Mouse (Mus musculus) forebrain, embryonic 15.5 days (tissue): ENCODE data around the gene Nr2e3. TPM values are rescaled to one million over a fixed set of nuclear protein-coding genes. Genes with fewer than 3 reads are reported as not detected.
"Not testable (repeated sequence)": the region's sequence is repeated elsewhere in the genome, so short reads cannot be mapped to it uniquely, and the experiment has no call there.

Source experiments
- ATAC-seq: fragments of 200-750 bp; cut with Nextera tagmentation; replicated peaks from 2 replicates; pipeline ENCODE4 v1.8.0; 2017; ENCODE audit warnings: mild to moderate bottlenecking, moderate TSS enrichment, moderate library complexity
- H3K27ac ChIP-seq: fragments of 300-500 bp; sonication (generic); replicated peaks from 2 replicates; pipeline ENCODE4 v1.5.1; 2015; ENCODE audit warnings: mild to moderate bottlenecking, inconsistent platforms
- H3K27me3 ChIP-seq: fragments of 300-500 bp; sonication (generic); 2 replicates; pipeline ENCODE4 v1.6.1; 2015; ENCODE audit warnings: inconsistent platforms
- H3K36me3 ChIP-seq: fragments of 300-500 bp; sonication (generic); 2 replicates; pipeline ENCODE4 v1.6.1; 2015; ENCODE audit warnings: mild to moderate bottlenecking, inconsistent platforms
- H3K4me1 ChIP-seq: fragments of 300-500 bp; sonication (generic); 2 replicates; pipeline ENCODE4 v1.6.1; 2015; ENCODE audit warnings: inconsistent platforms
- H3K4me2 ChIP-seq: fragments of 300-500 bp; sonication (generic); replicated peaks from 2 replicates; pipeline ENCODE4 v1.6.1; 2015; ENCODE audit warnings: mild to moderate bottlenecking, inconsistent platforms
- H3K4me3 ChIP-seq: fragments of 300-500 bp; sonication (generic); 2 replicates; pipeline ENCODE4 v1.5.1; 2015; ENCODE audit warnings: mild to moderate bottlenecking, inconsistent platforms
- H3K9ac ChIP-seq: fragments of 300-500 bp; sonication (generic); replicated peaks from 2 replicates; pipeline ENCODE4 v1.6.1; 2015; ENCODE audit warnings: mild to moderate bottlenecking, inconsistent platforms
- H3K9me3 ChIP-seq: fragments of 300-500 bp; sonication (generic); 2 replicates; pipeline ENCODE4 v1.6.1; 2016; ENCODE audit warnings: inconsistent platforms
- WGBS: fragments of 180-500 bp; shearing (Covaris S2); methylation state at CpG from one replicate; pipeline ENCODE4 v1.1.7; 2015; ENCODE audit warnings: mixed read lengths; 5-methylcytosine and 5-hydroxymethylcytosine counted together
- polyA plus RNA-seq: library from polyadenylated mRNA; unstranded; fragments of >200 nt; fragmentation: Nextera tagmentation; extraction: Ambion mirVana; gene quantifications from 2 replicates; pipeline ENCODE4 v1.2.1, GENCODE M21; 2015

The Nr2e3 gene
- polyA plus RNA-seq, 1 experiment from 2014 or later: not detected

- ATAC-seq: no peak
- Histone ChIP-seq H3K36me3 (no peaks in the 10 kb centered on the region), H3K9me3 (no peaks in the 10 kb centered on the region), H3K9ac (no peak overlapping the region), H3K27me3 (no peaks in the 10 kb centered on the region), H3K4me2 (no peak overlapping the region), H3K27ac (no peak overlapping the region), H3K4me1 (no peaks in the 10 kb centered on the region), H3K4me3 (no peak overlapping the region)
- 47% methylated on average over 14 of the region's 14 CpGs for WGBS
Measured at GRCm38 (mm10) chr9:59961201-59961955, 919 bp upstream of the Nr2e3 start.

DNA sequence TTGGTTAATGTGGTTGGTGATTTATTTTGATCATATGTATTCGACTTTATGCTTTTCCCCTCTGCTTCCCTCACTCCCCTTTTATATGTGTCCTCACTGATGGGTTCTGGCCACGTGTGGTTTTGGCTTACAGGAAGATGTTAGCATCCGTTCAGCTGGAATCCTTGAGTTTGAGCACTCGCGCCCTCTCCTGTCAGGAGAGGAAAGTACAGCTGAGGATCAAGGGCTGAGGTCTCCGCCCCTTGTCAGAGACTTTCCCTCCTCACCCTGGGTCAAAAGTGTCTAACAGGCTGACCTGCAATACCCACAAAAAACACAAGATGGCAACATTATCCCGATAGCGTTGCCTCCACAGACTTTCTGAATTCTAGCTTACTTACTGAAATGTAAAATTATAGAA lies 1.2 kb downstream of the Nr2e3 start:
- Histone ChIP-seq H3K4me2 (no peak overlapping the region), H3K27ac (no peak overlapping the region), H3K4me3 (no peak overlapping the region), H3K9ac (no peak overlapping the region), H3K27me3 (no peaks in the 10 kb centered on the region), H3K36me3 (no peaks in the 10 kb centered on the region), H3K4me1 (no peaks in the 10 kb centered on the region), H3K9me3 (no peaks in the 10 kb centered on the region)
- 2% methylated on average over 8 of the region's 8 CpGs for WGBS
- ATAC-seq: 0 out of 2 replicates have a peak, but pooled peaks have one; percentile 13

DNA sequence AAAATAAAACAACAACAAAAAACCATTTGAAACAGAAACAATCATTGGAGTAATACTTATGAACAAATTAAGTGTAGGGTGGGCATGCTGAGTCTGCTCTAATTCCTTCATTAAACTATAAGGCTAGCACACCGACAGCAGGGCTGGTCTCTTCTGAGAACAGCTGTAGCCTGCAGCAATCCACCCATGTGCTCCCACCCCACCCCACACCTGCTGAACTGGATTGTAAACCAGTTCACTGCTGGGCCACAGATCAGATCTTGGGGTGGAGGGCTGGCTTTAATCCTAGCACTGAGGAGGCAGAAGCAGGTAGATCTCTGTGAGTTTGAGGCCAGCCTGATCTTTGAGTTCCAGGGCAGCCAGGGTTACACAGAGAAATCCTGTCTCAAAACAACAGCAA lies 2.3 kb downstream of the Nr2e3 start:
- H3K4me1 ChIP-seq, H3K36me3 ChIP-seq, H3K9me3 ChIP-seq, H3K27me3 ChIP-seq, H3K9ac ChIP-seq, H3K4me2 ChIP-seq, H3K27ac ChIP-seq, H3K4me3 ChIP-seq, ATAC-seq: not testable (repeated sequence)
- 75% methylated on average over 1 of the region's 1 CpGs for WGBS

DNA sequence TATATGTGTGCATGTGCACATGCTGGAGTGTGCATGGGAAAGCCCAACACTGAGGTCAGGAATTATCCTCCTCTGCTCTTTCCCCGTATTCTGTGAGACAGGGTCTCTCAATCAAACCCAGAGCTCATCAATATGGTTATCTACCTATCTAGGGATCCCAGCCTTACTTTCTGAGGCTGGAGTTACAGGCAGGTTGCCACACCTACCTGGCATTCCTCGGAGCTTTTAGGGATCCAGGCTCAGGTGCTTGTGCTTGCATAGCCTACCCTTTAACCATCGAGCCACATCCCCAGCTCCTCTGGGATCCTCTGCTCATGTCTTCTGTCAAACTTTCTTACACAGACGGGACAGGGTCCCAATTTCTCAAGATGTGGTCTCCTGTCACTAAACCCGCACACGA lies 4.0 kb downstream of the Nr2e3 start:
- Histone ChIP-seq H3K27me3 (no peaks in the 10 kb centered on the region), H3K27ac (no peak overlapping the region), H3K9ac (no peak overlapping the region), H3K9me3 (no peaks in the 10 kb centered on the region), H3K36me3 (no peaks in the 10 kb centered on the region), H3K4me3 (no peak overlapping the region), H3K4me1 (no peaks in the 10 kb centered on the region), H3K4me2 (no peak overlapping the region)
- 47% methylated on average over 6 of the region's 6 CpGs for WGBS
- no peak for ATAC-seq

GRCm38 (mm10) chr9:59955692-59956091 lies 4.8 kb downstream of the Nr2e3 start:
- Histone ChIP-seq H3K9me3 (no peaks in the 10 kb centered on the region), H3K36me3 (no peaks in the 10 kb centered on the region), H3K4me3 (no peak overlapping the region), H3K4me1 (no peaks in the 10 kb centered on the region), H3K9ac (no peak overlapping the region), H3K27me3 (no peaks in the 10 kb centered on the region), H3K27ac (no peak overlapping the region), H3K4me2 (no peak overlapping the region)
- ATAC-seq: no peak
- WGBS: 62% methylated on average over 6 of the region's 6 CpGs

DNA sequence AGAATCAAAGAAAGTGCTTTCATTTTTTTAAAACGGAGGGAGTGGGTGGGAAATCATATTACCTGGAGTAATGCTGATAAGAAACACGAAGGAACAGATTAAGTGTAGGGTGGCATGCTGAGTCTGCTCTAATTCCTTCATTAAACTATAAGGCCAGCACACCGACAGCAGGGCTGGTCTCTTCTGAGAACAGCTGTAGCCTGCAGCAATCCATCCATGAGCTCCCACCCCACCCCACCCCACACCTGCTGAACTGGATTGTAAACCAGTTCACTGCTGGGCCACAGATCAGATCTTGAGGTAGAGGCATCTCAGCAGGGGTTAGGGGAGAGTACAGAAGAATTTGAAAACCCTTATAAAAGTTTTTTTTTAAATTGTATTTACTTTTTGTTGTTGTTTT lies 5.3 kb downstream of the Nr2e3 start:
- Histone ChIP-seq H3K27me3 (no peaks in the 10 kb centered on the region), H3K36me3 (no peaks in the 10 kb centered on the region), H3K9me3 (no peaks in the 10 kb centered on the region), H3K27ac (no peak overlapping the region), H3K4me1 (no peaks in the 10 kb centered on the region), H3K4me3 (no peak overlapping the region), H3K9ac (no peak overlapping the region), H3K4me2 (no peak overlapping the region)
- WGBS: 52% methylated on average over 3 of the region's 3 CpGs
- no peak for ATAC-seq

DNA sequence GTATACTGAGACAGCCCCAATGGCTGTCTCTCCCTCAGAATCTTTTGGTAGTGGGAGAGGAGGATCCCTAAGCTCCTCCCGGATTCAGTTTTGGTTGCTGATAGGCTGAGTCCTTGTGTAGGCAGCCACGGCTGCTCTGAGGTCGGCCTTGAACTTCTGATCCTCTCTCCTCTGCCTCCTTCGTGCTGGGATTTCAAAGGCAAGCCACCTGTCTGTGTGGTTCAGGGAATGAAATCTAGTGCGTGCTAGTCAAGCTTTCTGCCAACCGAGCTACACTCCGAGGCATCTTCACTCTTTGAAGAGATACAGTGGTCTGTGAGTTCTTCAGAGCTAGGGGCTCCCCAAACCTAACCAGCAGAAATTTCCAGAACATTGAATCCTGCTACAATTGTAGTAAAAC lies 6.9 kb downstream of the Nr2e3 start:
- no peaks in the 10 kb centered on the region for H3K36me3 ChIP-seq
- no peak for ATAC-seq
- H3K4me2 ChIP-seq: no peak overlapping the region
- H3K9me3 ChIP-seq: no peaks in the 10 kb centered on the region
- H3K4me3 ChIP-seq: no peak overlapping the region
- H3K27me3 ChIP-seq: no peaks in the 10 kb centered on the region
- 85% methylated on average over 7 of the region's 7 CpGs for WGBS
- H3K9ac ChIP-seq: no peak overlapping the region
- H3K4me1 ChIP-seq: no peaks in the 10 kb centered on the region
- no peak overlapping the region for H3K27ac ChIP-seq

DNA sequence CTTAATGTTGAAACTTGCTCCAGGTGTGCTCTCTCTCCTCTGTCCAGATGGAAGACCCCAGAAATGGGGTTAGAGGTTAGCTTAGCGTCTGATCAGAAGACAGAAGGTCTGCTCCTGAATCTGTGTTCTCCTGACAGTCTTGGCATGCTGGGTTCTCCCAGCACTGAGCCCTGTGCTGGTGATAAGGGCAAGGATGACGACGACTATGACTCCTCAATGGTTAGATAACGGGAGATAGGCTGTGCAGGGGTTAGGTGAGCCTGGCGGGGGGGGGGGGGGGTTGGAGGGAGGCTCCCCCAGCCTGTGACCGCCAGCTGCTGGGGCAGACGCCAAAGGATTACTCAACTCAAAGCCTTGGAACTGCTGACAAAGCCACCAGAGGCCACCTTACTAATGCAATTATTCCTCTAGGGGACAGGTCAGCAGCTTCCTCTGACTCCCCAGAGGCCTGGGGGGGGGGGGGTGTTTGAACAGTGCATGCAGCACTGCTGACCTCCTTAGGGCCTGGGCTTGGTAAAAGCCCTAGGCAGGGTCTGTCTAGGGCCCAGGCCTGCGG lies 7.9 kb downstream of the Nr2e3 start:
- H3K36me3 ChIP-seq: no peaks in the 10 kb centered on the region
- H3K9me3 ChIP-seq: no peaks in the 10 kb centered on the region
- WGBS: 54% methylated on average over 7 of the region's 8 CpGs
- no peak overlapping the region for H3K4me3 ChIP-seq
- no peak overlapping the region for H3K4me2 ChIP-seq
- H3K4me1 ChIP-seq: no peaks in the 10 kb centered on the region
- no peak for ATAC-seq
- no peak overlapping the region for H3K9ac ChIP-seq
- H3K27me3 ChIP-seq: no peaks in the 10 kb centered on the region
- H3K27ac ChIP-seq: no peak overlapping the region

DNA sequence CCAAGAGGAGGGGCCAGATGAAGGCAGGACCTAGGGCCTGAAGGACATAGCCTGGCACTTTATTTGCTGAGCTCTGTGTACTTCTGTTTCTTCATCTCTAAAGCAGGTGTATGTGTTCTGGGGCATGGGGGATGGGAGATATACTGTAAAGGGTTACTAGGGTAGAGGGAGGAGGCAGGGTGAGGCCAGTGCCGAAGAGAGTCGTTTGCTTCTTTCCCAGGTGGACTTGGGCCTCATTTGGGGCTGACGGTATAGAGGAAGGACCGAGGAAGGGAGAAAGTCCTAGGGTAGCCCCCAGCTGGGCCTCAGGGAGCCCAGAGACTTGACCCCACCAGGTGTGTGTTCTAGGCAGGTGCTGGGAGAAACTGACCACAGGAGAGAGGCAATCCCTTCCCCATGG lies 8.5 kb downstream of the Nr2e3 start:
- no peaks in the 10 kb centered on the region for H3K27me3 ChIP-seq
- WGBS: 86% methylated on average over 4 of the region's 4 CpGs
- ATAC-seq: no peak

GRCm38 (mm10) chr9:59951001-59951750 lies 9.3 kb downstream of the Nr2e3 start:
- ATAC-seq: no peak
- H3K4me3 ChIP-seq: no peak overlapping the region
- no peak overlapping the region for H3K27ac ChIP-seq
- H3K9me3 ChIP-seq: no peaks in the 10 kb centered on the region
- no peaks in the 10 kb centered on the region for H3K27me3 ChIP-seq
- no peaks in the 10 kb centered on the region for H3K36me3 ChIP-seq
- no peak overlapping the region for H3K9ac ChIP-seq
- 90% methylated on average over 9 of the region's 9 CpGs for WGBS
- no peak overlapping the region for H3K4me2 ChIP-seq
- H3K4me1 ChIP-seq: no peaks in the 10 kb centered on the region

More for the DNA sequence above, 8.5 kb downstream of the Nr2e3 start:
- Histone ChIP-seq H3K9ac (no peak overlapping the region), H3K4me3 (no peak overlapping the region), H3K4me1 (no peaks in the 10 kb centered on the region), H3K27ac (no peak overlapping the region), H3K9me3 (no peaks in the 10 kb centered on the region), H3K36me3 (no peaks in the 10 kb centered on the region), H3K4me2 (no peak overlapping the region)

- Histone ChIP-seq H3K4me2 (no peak overlapping the region), H3K9me3 (no peaks in the 10 kb centered on the region)
- WGBS: 95% methylated on average over 5 of the region's 5 CpGs
Measured at GRCm38 (mm10) chr9:59949981-59950380, 10.5 kb downstream of the Nr2e3 start.

DNA sequence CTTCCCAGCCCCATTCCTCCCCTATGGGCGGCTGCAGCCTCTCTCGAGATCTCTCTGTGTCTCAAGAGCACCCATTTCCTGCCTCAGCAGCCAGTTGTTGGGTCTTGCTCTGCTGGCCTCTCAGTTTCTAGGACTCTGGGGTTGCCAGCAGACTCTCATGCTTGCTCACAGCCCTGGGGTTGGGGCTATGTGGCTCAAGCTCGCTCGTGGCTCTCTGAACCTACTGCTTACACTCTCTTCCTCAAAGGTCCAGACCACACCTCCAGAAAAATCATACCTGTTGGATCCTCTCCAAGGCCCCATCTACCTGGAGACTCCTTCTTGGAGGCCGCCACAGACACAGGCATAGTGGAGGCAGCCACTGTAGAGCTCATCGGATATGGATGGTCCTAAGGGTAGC lies 10.9 kb downstream of the Nr2e3 start:
- Histone ChIP-seq H3K27me3 (no peaks in the 10 kb centered on the region), H3K27ac (no peak overlapping the region), H3K4me1 (no peaks in the 10 kb centered on the region), H3K9ac (no peak overlapping the region), H3K4me3 (no peak overlapping the region), H3K9me3 (no peaks in the 10 kb centered on the region), H3K36me3 (no peaks in the 10 kb centered on the region), H3K4me2 (no peak overlapping the region)
- 87% methylated on average over 6 of the region's 6 CpGs for WGBS
- no peak for ATAC-seq

More at GRCm38 (mm10) chr9:59949981-59950380, 10.5 kb downstream of the Nr2e3 start:
- Histone ChIP-seq H3K9ac (no peak overlapping the region), H3K27ac (no peak overlapping the region), H3K4me3 (no peak overlapping the region), H3K36me3 (no peaks in the 10 kb centered on the region), H3K27me3 (no peaks in the 10 kb centered on the region), H3K4me1 (no peaks in the 10 kb centered on the region)
- ATAC-seq: no peak
